Mouse (Mus musculus) lung, embryonic 14.5 days (tissue): ENCODE results near the gene Crtam. TPM values are rescaled to one million over a fixed set of nuclear protein-coding genes. Genes with fewer than 3 reads are reported as not detected.

Source experiments
- ATAC-seq: fragments of 200-750 bp; cut with Nextera tagmentation; 2 replicates; pipeline ENCODE4 v1.8.0; 2017; ENCODE audit warnings: mild to moderate bottlenecking, moderate TSS enrichment, moderate library complexity; ENCODE audit not compliant: insufficient read depth
- DNase-seq: peaks from one replicate; pipeline ENCODE4 v3.0.0-alpha.2; 2015
- H3K27ac ChIP-seq: fragments of 300-500 bp; sonication (generic); 2 replicates; pipeline ENCODE4 v1.5.1; 2014; ENCODE audit warnings: low read depth, mild to moderate bottlenecking, moderate library complexity
- H3K27me3 ChIP-seq: fragments of 300-500 bp; sonication (generic); 2 replicates; pipeline ENCODE4 v1.6.1; 2014; ENCODE audit warnings: low read length, control low read depth; ENCODE audit not compliant: insufficient read depth
- H3K36me3 ChIP-seq: fragments of 300-500 bp; sonication (generic); 2 replicates; pipeline ENCODE4 v1.6.1; 2014; ENCODE audit warnings: control low read depth; ENCODE audit not compliant: insufficient read depth
- H3K4me1 ChIP-seq: fragments of 300-500 bp; sonication (generic); 2 replicates; pipeline ENCODE4 v1.6.1; 2014; ENCODE audit warnings: antibody characterized with exemption, control low read depth; ENCODE audit not compliant: insufficient read depth
- H3K4me2 ChIP-seq: fragments of 300-500 bp; sonication (generic); 2 replicates; pipeline ENCODE4 v1.6.1; 2014; ENCODE audit warnings: mild to moderate bottlenecking
- H3K4me3 ChIP-seq: fragments of 300-500 bp; sonication (generic); 2 replicates; pipeline ENCODE4 v1.5.1; 2014; ENCODE audit warnings: low read depth, low read length
- H3K9ac ChIP-seq: fragments of 300-500 bp; sonication (generic); 2 replicates; pipeline ENCODE4 v1.6.1; 2014
- H3K9me3 ChIP-seq: fragments of 300-500 bp; sonication (generic); 2 replicates; pipeline ENCODE4 v1.6.1; 2016; ENCODE audit warnings: low read depth, low read length, control low read depth
- CTCF ChIP-seq: IDR thresholded peaks from 2 replicates; pipeline ENCODE4 v1.5.1; 2016; ENCODE audit warnings: antibody characterized with exemption, low read depth
- WGBS: fragments of 180-500 bp; shearing (Covaris S2); extraction: QIAGEN DNeasy Blood & Tissue Kit; methylation state at CpG from one replicate; pipeline ENCODE4 v1.1.7; 2014; 5-methylcytosine and 5-hydroxymethylcytosine counted together
- polyA plus RNA-seq: library from polyadenylated mRNA; unstranded; fragments of >200 nt; fragmentation: Nextera tagmentation; extraction: Ambion mirVana; gene quantifications from 2 replicates; pipeline ENCODE4 v1.2.1, GENCODE M21; 2014

Gene Crtam
- polyA plus RNA-seq, result 0.07 and 0.09 TPM in 2 replicates

DNA sequence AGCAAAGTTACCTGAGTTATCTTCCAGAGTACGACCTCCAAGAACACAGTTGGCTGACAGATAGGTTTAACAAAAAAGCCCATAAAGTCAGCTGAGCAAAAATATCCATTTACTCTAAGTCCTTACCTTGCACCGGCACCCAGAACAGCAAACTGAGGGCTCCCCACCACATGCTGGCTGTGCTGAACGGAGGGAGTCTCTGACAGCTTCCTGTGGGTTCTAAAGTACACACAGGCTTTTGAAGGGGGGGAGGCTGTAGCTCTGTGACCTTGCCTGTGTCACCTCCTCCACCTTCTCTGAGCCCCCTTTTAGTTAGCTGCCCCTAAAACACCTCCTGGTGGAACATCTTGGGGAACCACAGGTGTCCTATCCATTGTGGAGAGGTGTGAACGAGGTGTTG, at the start of gene Crtam:
Crtam (minus strand) TSS at position 214 of the 400 bp plus-strand sequence.
- ATAC-seq, result no peak
- Histone ChIP-seq H3K27ac (no peak within 1 kb of the TSS), H3K9ac (no peak within 1 kb of the TSS), H3K9me3 (no peaks in the 10 kb centered on the region), H3K4me1 (no peaks in the 10 kb centered on the region), H3K4me3 (no peak within 1 kb of the TSS), H3K36me3 (no peaks in the 10 kb centered on the region), H3K4me2 (no peak within 1 kb of the TSS), H3K27me3 (no peaks in the 10 kb centered on the region)
- no peak for TF ChIP-seq CTCF
- 24% methylated on average over 4 of the region's 4 CpGs for WGBS
- no peak for DNase-seq

DNA sequence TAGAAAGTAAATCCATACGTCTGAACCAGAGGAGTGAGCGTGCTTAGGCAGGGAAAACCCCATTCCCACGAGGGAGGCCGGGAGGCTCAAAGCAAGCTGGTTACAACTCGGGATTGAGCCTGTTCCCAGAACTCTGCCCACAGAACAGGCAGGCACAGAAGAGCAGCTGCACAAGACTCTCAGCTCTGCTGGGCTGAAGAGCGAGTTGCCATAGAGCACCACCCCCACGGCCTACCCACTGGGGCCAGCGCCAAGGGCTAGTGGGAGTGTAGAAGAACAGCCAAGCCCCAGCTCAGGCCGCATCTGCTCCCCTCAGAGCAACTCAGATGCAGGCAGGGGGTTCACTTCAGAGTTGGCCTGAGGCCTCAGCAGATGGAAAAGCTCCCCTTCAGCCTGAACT, 49.7 kb upstream of the Crtam start:
- Histone ChIP-seq H3K4me1 (peaks cover 10% of the 10 kb centered on the region; the same call in 1 of the 2 replicates), H3K27ac (no peak overlapping the region), H3K9ac (no peak overlapping the region), H3K4me3 (no peak overlapping the region), H3K9me3 (no peaks in the 10 kb centered on the region), H3K27me3 (no peaks in the 10 kb centered on the region), H3K4me2 (no peak overlapping the region), H3K36me3 (no peaks in the 10 kb centered on the region)
- no peak for TF ChIP-seq CTCF
- no peak for DNase-seq
- ATAC-seq, result no peak
- WGBS, result 81% methylated on average over 9 of the region's 9 CpGs

DNA sequence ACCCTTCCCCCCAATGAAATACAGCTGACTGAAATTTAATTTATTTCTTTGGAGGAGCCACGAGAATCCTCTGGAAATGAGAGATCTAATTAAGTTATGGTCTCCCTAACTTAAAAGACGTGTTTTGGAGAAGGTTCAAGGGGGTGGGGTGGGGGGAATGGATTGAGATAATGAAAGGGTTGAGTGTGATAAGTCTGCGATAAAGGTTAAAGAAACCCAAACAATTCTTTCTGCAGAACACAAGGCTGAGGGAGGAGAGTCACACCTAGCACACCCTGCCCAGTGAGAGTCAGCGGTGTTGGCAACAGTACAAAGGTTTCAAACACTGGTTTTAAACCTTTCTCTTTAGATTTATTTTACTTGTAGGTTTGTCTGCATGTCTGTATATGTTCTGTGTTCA, 49.0 kb upstream of the Crtam start:
- no peaks in the 10 kb centered on the region for H3K27me3 ChIP-seq
- H3K4me1 ChIP-seq, result peaks cover 10% of the 10 kb centered on the region; the same call in 1 of the 2 replicates
- WGBS, result 58% methylated on average over 4 of the region's 4 CpGs
- ATAC-seq (no peak), DNase-seq (no peak)
- no peak overlapping the region for H3K4me3 ChIP-seq
- TF ChIP-seq CTCF, result no peak
- H3K36me3 ChIP-seq, result no peaks in the 10 kb centered on the region
- no peaks in the 10 kb centered on the region for H3K9me3 ChIP-seq
- no peak overlapping the region for H3K4me2 ChIP-seq
- H3K27ac ChIP-seq, result no peak overlapping the region
- H3K9ac ChIP-seq, result no peak overlapping the region

DNA sequence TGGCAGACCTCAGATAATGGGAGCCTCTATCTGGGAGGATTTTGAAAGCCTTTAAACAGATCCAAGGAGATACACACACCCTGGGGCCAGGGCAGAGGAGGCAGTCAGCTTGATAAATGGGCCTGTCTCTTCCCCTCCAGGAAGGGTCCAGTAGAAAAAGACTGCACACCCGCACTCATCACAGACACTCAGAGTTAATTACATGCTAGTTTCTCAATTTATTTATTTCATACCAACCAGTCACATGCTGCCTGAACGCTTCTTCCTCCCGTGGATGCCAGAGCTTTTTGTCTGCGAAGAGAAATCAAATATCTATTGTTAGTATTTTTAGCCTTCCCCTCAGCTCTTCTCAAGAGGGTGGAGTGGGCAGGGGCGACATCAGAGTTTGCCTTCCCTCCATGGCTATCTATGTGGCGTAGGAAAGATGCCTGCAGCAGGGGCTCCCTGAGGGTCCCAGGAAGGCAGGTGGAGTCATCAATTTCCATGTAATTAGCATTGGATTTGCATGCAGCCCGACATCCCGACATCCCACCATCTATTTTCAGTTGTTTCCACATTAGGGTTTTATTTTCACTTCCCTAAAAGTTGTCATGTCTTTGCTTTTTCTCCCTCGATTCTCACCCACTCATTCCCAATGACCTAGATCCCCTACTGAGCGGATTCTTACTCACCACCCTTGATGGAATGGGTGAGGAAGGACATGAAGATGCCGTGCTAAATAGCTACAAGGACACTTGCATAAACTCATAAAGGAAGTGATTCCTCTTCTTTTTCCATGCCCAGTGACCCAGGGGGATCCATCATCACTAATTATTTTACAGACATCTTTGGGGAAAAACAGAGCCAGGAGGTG, 46.9 kb upstream of the Crtam start:
- Histone ChIP-seq H3K4me3 (no peak overlapping the region), H3K9me3 (no peaks in the 10 kb centered on the region), H3K36me3 (no peaks in the 10 kb centered on the region), H3K27ac (no peak overlapping the region), H3K27me3 (no peaks in the 10 kb centered on the region), H3K4me1 (peaks cover 10% of the 10 kb centered on the region; the same call in 1 of the 2 replicates), H3K9ac (no peak overlapping the region), H3K4me2 (no peak overlapping the region)
- 29% methylated on average over 11 of the region's 11 CpGs for WGBS
- peak; percentile 40 for DNase-seq
- ATAC-seq, result no peak
- TF ChIP-seq CTCF, result no peak

DNA sequence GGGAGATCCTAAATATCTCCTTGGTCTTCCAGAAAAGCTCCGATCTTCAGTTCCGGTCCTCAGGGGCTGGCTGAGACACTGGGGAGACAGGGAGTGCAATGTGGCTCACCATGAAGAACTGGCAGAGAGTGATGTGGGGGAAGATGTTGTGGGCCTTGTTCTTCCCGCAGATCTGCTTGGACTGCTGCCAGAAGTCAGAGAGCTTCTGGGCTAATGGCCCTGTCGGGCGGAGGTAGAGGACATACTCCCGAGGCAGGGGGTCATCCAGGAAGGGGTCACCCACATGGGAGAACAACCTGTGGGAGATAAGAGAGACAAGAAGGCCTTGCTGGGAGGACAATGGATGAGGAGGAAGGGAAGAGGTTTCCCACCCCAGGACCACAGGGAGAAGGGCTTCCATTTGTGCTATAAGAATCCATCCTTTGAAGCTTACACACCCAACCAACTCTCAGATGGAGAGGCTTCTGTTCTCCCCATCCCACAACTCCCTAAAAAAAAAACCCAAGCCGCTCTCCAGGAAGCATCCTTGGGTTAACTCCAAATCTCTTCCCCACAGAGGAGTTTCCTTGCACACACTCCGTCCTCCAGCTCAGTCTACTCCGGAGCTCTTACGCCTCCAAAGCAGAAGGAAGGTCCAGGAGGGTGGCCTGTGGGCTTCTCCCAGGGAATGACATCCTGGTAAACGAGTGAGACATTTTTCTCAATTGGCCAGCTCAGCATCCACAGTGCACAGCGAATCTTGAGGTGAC, 46.1 kb upstream of the Crtam start:
- no peaks in the 10 kb centered on the region for H3K27me3 ChIP-seq
- TF ChIP-seq CTCF, result no peak
- no peak overlapping the region for H3K27ac ChIP-seq
- DNase-seq, result peak; percentile 22
- ATAC-seq, result no peak
- no peaks in the 10 kb centered on the region for H3K9me3 ChIP-seq
- H3K36me3 ChIP-seq, result no peaks in the 10 kb centered on the region
- H3K4me2 ChIP-seq, result no peak overlapping the region
- peaks cover 10% of the 10 kb centered on the region; the same call in 1 of the 2 replicates for H3K4me1 ChIP-seq
- no peak overlapping the region for H3K9ac ChIP-seq
- WGBS, result 42% methylated on average over 12 of the region's 12 CpGs
- H3K4me3 ChIP-seq, result no peak overlapping the region

DNA sequence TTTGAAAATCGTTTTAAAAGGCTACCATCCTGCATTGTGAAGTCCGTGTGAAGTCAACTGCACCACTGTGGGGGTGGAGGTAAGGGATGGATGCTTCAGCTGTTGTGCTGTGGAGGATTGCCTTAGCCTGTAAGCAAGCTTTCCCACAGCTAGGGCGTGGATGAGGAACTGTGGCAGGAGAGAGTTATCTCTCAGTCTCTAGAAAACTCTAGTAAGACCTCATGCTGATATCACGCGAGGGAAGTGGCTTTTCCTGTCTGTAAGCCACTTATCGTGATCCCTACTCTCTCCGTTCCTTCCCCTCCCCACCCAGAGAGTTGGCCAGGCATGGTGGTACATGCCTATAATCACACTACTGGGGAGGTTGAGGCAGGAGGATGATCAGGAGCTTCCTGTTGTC, 44.9 kb upstream of the Crtam start:
- 69% methylated on average over 7 of the region's 7 CpGs for WGBS
- DNase-seq, result no peak

DNA sequence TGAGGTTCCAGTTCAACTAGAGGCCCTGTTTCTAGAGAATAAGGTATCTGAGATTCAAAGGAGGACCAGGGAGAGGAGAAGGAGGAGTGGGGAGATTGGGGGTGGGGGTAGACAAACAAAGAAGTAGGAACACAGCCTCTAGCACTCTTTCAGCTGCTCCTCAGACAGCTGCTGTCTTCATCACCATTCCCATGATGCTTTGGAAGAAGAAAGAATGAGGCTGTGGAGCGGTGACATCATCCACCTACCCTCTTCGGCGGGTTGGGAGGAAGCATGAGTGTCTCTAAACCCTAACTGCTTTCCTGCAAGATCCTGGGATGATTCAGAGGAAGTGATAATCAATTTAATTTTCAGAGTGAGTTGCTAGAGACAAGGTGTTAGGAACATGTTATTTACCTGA, 44.4 kb upstream of the Crtam start:
- Histone ChIP-seq H3K9ac (no peak overlapping the region), H3K4me3 (no peak overlapping the region), H3K36me3 (no peaks in the 10 kb centered on the region), H3K4me2 (no peak overlapping the region), H3K4me1 (peaks cover 10% of the 10 kb centered on the region; the same call in 1 of the 2 replicates), H3K27ac (no peak overlapping the region), H3K27me3 (no peaks in the 10 kb centered on the region), H3K9me3 (no peaks in the 10 kb centered on the region)
- no peak for ATAC-seq
- 60% methylated on average over 3 of the region's 3 CpGs for WGBS
- no peak for DNase-seq
- TF ChIP-seq CTCF, result no peak

More for the DNA sequence above, 44.9 kb upstream of the Crtam start:
- no peak for ATAC-seq
- no peak overlapping the region for H3K27ac ChIP-seq
- no peak for TF ChIP-seq CTCF
- no peak overlapping the region for H3K4me2 ChIP-seq
- H3K27me3 ChIP-seq, result no peaks in the 10 kb centered on the region
- no peaks in the 10 kb centered on the region for H3K36me3 ChIP-seq
- H3K4me1 ChIP-seq, result peaks cover 10% of the 10 kb centered on the region; the same call in 1 of the 2 replicates
- no peak overlapping the region for H3K4me3 ChIP-seq
- H3K9me3 ChIP-seq, result no peaks in the 10 kb centered on the region
- H3K9ac ChIP-seq, result no peak overlapping the region
